Mouse (Mus musculus) embryonic facial prominence, embryonic 13.5 days (tissue): ENCODE measurements at regions not wholly inside any gene's neighbourhood (a gene's known extent, or its start where the extent isn't known, plus 50 kb on each side); places are given as distances from the start of the nearest gene placed in this dataset.

Experiments used
- ATAC-seq: fragments of 200-750 bp; cut with Nextera tagmentation; 2 replicates; pipeline ENCODE4 v1.8.0; 2017; ENCODE audit warnings: low read depth; ENCODE audit not compliant: insufficient number of reproducible peaks, insufficient read depth, low FRiP score, low TSS enrichment
- H3K27ac ChIP-seq: fragments of 300-500 bp; sonication (generic); 2 replicates; pipeline ENCODE4 v1.5.1; 2015; ENCODE audit warnings: moderate library complexity, mild to moderate bottlenecking, inconsistent platforms
- H3K27me3 ChIP-seq: fragments of 300-500 bp; sonication (generic); 2 replicates; pipeline ENCODE4 v1.6.1; 2015; ENCODE audit warnings: mild to moderate bottlenecking, inconsistent platforms
- H3K36me3 ChIP-seq: fragments of 300-500 bp; sonication (generic); 2 replicates; pipeline ENCODE4 v1.6.1; 2015; ENCODE audit warnings: mild to moderate bottlenecking, inconsistent platforms
- H3K4me1 ChIP-seq: fragments of 300-500 bp; sonication (generic); 2 replicates; pipeline ENCODE4 v1.6.1; 2015; ENCODE audit warnings: inconsistent platforms
- H3K4me2 ChIP-seq: fragments of 300-500 bp; sonication (generic); 2 replicates; pipeline ENCODE4 v1.6.1; 2015; ENCODE audit warnings: moderate library complexity, mild to moderate bottlenecking, inconsistent platforms
- H3K4me3 ChIP-seq: fragments of 300-500 bp; sonication (generic); 2 replicates; pipeline ENCODE4 v1.5.1; 2015; ENCODE audit warnings: mild to moderate bottlenecking, inconsistent platforms
- H3K9ac ChIP-seq: fragments of 300-500 bp; sonication (generic); 2 replicates; pipeline ENCODE4 v1.6.1; 2015; ENCODE audit warnings: mild to moderate bottlenecking, inconsistent platforms
- H3K9me3 ChIP-seq: fragments of 300-500 bp; sonication (generic); 2 replicates; pipeline ENCODE4 v1.6.1; 2016; ENCODE audit warnings: inconsistent platforms
- WGBS: fragments of 180-500 bp; shearing (Covaris S2); methylation state at CpG from one replicate; pipeline ENCODE4 v1.1.7; 2015; ENCODE audit warnings: mixed read lengths; 5-methylcytosine and 5-hydroxymethylcytosine counted together

DNA sequence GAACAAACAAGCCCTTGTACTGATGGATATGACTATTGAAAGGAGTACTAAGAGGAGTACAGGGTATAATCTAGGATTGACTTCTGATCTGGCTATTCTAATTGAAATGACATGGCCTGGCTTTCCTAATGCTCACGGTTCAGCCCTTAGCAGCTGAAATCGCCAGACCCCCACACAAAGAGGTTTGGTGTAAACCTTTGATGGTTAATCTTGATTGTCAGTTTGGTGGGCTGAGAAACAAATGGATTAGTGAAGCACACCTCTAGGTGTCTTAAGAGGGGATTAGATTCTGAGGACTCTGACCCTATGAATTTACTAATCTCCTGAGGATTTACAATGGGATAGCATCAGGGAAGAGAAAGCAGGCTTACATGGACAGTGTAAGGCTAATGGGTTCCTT, 623.4 kb upstream of the Adamts9 start:
- H3K9me3 ChIP-seq = no peaks in the 10 kb centered on the region
- no peaks in the 10 kb centered on the region for H3K36me3 ChIP-seq
- no peak overlapping the region for H3K9ac ChIP-seq
- ATAC-seq = no peak
- no peak overlapping the region for H3K4me2 ChIP-seq
- no peaks in the 10 kb centered on the region for H3K4me1 ChIP-seq
- 17% methylated on average over 2 of the region's 2 CpGs for WGBS
- H3K4me3 ChIP-seq = no peak overlapping the region
- no peak overlapping the region for H3K27ac ChIP-seq
- H3K27me3 ChIP-seq = no peaks in the 10 kb centered on the region

DNA sequence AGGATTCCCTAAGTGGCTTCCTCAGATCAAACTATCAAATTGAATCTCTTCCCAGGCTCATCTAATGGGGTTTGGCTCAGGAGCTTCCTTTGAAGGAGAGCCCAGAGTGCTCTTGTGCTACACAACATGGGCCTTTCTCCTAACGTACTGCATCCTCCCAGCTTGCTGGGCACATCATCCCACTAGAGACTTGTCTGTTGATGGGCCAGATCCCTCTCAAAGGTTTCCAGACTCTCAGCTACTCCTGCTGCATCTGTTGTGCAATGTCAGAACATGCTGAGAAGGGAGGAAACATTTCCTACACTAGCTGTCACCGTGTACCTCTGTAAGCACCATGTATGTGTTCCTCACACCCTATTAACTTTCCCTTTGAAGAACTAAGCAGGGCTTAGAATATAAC, 605.0 kb upstream of the Adamts9 start:
- no peak overlapping the region for H3K9ac ChIP-seq
- WGBS = 73% methylated on average over 2 of the region's 2 CpGs

DNA sequence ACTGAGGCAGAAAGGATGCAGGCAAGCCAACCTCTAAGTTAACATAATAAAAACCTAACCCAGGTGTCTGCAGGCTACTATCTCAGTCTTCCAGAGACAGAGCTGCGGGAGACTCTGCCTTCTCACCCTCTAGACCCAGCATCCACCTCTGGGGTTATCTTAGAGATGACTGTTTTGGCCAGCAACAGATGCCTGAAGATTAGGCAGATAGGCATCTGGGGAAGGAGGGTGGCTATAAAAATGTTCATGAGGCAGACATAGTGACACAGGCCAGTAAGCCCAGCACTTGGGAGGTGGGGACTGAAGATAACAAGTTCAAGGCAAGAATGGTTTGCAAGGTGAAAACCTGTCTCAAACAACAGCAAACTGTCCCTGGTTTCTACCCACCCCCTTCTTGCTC, 601.0 kb upstream of the Adamts9 start:
- WGBS = 46% methylated on average over 1 of the region's 1 CpGs
- Histone ChIP-seq H3K9ac (no peak overlapping the region), H3K27ac (no peak overlapping the region), H3K9me3 (no peaks in the 10 kb centered on the region), H3K4me3 (no peak overlapping the region), H3K27me3 (0 out of 2 replicates have a peak, but pooled peaks cover 4% of the 10 kb centered on the region), H3K4me2 (no peak overlapping the region), H3K36me3 (no peaks in the 10 kb centered on the region), H3K4me1 (peaks cover 9% of the 10 kb centered on the region)
- ATAC-seq = no peak

More for the DNA sequence above, 605.0 kb upstream of the Adamts9 start:
- H3K27ac ChIP-seq = no peak overlapping the region
- peaks cover 6% of the 10 kb centered on the region for H3K4me1 ChIP-seq
- 0 out of 2 replicates have a peak, but pooled peaks cover 4% of the 10 kb centered on the region for H3K27me3 ChIP-seq
- H3K4me3 ChIP-seq = no peak overlapping the region
- ATAC-seq = no peak
- H3K4me2 ChIP-seq = no peak overlapping the region
- no peaks in the 10 kb centered on the region for H3K36me3 ChIP-seq
- H3K9me3 ChIP-seq = no peaks in the 10 kb centered on the region

DNA sequence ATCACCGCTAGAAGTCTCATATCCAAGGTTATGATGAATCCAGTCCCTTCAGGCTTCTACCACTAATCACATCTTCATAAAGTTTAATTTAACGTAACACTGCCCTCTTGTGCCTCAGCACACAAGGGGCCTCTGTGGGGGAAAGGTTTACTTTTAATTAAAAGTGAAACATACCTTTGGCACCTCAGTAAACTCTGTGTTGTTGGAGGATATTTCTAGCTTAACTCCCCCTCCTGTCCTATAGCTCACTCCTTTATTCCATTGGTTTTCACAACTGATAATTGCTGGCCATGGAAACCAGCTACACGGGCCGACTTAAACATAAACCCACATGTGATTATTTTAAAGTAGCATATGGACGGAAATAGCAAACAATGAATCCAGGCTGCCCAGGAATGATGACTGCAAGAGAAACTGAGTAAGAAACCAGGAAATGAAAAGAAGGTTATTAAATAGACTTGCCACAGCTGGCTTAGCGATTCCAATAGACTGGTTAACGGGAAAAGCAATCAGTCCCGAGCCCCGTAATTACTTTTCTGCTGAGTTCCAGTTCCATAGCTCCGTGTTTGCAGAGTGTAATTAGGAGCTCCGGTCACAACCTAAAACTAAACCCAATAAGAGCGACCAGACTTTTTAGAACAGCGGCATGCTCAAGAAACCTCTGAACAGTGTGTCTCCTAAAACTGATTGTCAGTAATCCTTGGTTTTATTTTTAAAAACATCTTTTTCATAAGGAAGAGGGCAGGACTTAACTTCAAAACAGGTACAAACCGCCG, 600.2 kb upstream of the Adamts9 start:
- Histone ChIP-seq H3K4me3 (no peak overlapping the region), H3K9me3 (no peaks in the 10 kb centered on the region), H3K9ac (0 out of 2 replicates have a peak overlapping the region, but pooled peaks have one; percentile 4), H3K4me1 (peaks cover 9% of the 10 kb centered on the region), H3K27me3 (0 out of 2 replicates have a peak, but pooled peaks cover 4% of the 10 kb centered on the region), H3K4me2 (peak overlapping the region; percentile 50), H3K36me3 (no peaks in the 10 kb centered on the region), H3K27ac (no peak overlapping the region)
- 29% methylated on average over 15 of the region's 15 CpGs for WGBS
- no peak for ATAC-seq

DNA sequence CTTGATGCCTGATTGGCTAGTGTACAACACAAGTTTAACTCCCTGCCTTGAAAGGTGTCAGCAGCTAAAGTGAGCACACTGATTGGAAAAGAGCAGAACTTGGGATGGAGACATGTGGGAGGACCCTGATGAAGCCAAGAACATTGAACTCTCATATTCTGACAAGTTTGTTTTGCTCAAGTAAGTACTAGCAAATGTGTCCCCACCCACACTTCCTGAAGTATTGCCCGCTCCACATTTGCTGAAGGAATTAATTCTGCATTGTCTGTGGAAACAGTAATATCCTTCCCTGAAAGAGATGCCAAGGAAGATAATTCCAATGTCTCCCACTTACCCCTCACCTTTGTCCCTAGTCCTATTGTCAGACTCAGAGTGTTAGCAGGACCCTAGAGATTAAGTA, 596.3 kb upstream of the Adamts9 start:
- Histone ChIP-seq H3K9me3 (no peaks in the 10 kb centered on the region), H3K4me2 (no peak overlapping the region), H3K4me1 (peaks cover 15% of the 10 kb centered on the region), H3K9ac (no peak overlapping the region), H3K27ac (no peak overlapping the region), H3K27me3 (0 out of 2 replicates have a peak, but pooled peaks cover 4% of the 10 kb centered on the region), H3K4me3 (no peak overlapping the region), H3K36me3 (no peaks in the 10 kb centered on the region)
- ATAC-seq = no peak
- 83% methylated on average over 1 of the region's 1 CpGs for WGBS

DNA sequence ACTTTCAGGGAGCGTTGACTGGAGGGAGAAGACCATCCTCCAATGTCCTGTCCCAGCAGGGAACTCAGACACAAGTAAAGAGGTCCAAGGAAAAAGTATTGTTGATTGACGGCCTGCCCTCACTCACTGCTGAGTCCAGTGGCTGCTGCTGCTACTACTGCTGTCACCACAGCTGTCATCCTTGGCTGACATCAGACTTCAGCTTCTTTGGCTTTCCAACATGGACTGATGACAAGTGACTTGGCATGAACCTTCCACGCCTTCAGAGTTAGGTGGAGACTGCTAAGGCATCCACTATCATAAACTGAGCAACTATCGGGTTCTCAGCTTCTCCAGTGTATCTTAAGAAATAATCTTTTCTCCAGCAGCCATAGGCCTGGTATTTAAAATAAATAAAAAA, 595.9 kb upstream of the Adamts9 start:
- Histone ChIP-seq H3K27me3 (0 out of 2 replicates have a peak, but pooled peaks cover 1% of the 10 kb centered on the region), H3K4me3 (no peak overlapping the region), H3K4me2 (no peak overlapping the region), H3K27ac (no peak overlapping the region), H3K36me3 (no peaks in the 10 kb centered on the region), H3K4me1 (peaks cover 15% of the 10 kb centered on the region), H3K9ac (no peak overlapping the region), H3K9me3 (no peaks in the 10 kb centered on the region)
- WGBS = 85% methylated on average over 4 of the region's 4 CpGs
- ATAC-seq = no peak

DNA sequence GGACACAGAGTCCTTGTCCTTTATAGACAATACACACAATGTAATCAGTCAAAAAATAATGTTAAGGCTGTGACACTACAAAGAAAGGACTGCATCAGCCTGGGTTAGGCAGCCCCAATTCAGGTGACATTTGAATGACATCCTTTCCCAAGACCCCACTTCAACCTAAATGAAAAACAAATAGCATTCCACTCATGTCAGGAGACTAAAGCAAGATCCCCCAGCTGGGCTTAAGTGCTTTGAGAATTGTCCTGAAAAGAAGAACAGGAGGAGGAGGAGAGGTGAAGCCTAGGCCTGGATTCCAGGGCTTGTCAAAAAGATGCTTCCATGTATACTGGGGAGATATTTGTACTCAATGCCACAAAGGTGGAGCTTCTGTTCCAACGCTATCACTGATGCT, 594.7 kb upstream of the Adamts9 start:
- 82% methylated on average over 1 of the region's 1 CpGs for WGBS
- H3K9me3 ChIP-seq = no peaks in the 10 kb centered on the region
- H3K27me3 ChIP-seq = no peaks in the 10 kb centered on the region
- no peak for ATAC-seq
- no peak overlapping the region for H3K4me2 ChIP-seq
- H3K36me3 ChIP-seq = no peaks in the 10 kb centered on the region
- peaks cover 6% of the 10 kb centered on the region; the same call in 1 of the 2 replicates for H3K4me1 ChIP-seq
- H3K9ac ChIP-seq = no peak overlapping the region
- no peak overlapping the region for H3K27ac ChIP-seq
- H3K4me3 ChIP-seq = no peak overlapping the region

DNA sequence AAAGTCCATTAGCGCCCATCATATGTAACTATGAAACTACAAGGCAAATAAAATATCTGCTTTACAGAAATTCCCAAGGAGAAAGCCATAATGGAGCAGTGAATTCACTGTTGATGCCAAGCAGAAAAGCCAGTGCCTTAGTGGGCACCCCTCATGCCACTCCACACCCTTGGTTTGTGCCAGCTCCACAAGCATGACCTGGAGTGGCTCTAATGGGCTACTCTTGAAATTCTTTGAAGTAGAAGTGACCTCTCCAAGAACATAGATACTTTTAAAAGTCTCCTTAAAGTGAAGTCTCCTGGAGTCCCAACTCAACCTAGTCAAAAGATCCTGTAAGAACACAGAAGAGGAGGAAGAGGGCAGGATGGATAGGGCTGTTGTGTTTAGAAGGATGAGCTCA, 593.8 kb upstream of the Adamts9 start:
- Histone ChIP-seq H3K27me3 (no peaks in the 10 kb centered on the region), H3K9me3 (no peaks in the 10 kb centered on the region), H3K4me1 (peaks cover 6% of the 10 kb centered on the region; the same call in 1 of the 2 replicates), H3K27ac (no peak overlapping the region), H3K36me3 (no peaks in the 10 kb centered on the region), H3K4me3 (no peak overlapping the region), H3K9ac (no peak overlapping the region), H3K4me2 (no peak overlapping the region)
- WGBS = 93% methylated on average over 1 of the region's 1 CpGs
- ATAC-seq = no peak

DNA sequence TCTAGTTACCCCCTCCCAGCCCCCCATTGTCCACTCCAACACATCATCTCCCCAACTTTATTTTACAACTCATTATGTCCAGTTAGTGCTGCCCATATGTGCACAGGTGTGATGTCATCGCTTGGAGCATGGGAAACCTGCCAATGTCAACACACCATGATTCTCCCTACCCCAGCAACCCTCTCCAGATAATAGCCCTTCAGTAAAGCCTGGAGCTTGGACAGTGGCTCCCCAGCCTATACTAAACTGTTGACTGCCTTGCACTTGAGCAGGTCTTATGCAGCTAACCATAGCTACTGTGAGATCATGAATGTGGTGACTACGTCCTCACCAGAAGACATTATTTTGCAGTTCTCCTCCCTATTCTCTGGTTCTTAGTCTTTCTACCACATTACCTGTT, 570.5 kb upstream of the Adamts9 start:
- Histone ChIP-seq H3K27me3 (no peaks in the 10 kb centered on the region), H3K9me3 (no peaks in the 10 kb centered on the region), H3K9ac (no peak overlapping the region), H3K4me1 (no peaks in the 10 kb centered on the region), H3K4me2 (no peak overlapping the region), H3K36me3 (no peaks in the 10 kb centered on the region), H3K27ac (no peak overlapping the region), H3K4me3 (no peak overlapping the region)
- no peak for ATAC-seq
- WGBS = 93% methylated on average over 2 of the region's 2 CpGs

DNA sequence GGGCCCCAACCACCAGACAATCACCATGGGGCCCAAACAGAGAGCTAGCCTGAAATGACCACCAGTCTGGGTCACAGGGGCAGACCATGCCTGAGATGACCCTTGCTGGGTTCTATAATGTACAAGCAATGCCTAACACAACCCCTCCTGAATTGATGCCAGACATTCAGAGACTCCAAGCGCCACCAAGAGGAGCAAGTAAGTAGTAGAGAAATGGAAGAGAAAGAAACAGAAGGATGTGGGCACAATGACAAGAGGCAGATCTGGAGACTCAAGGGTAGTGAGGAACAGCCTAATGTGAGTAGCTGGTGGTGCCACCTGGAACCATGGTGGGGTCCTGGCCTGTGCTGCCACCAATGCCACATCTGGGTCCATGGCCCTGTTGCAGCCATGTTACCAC, 566.6 kb upstream of the Adamts9 start:
- Histone ChIP-seq H3K9ac (no peak overlapping the region), H3K4me2 (no peak overlapping the region), H3K4me1 (no peaks in the 10 kb centered on the region), H3K4me3 (no peak overlapping the region), H3K9me3 (no peaks in the 10 kb centered on the region), H3K27ac (no peak overlapping the region), H3K36me3 (no peaks in the 10 kb centered on the region), H3K27me3 (no peaks in the 10 kb centered on the region)
- WGBS = 40% methylated on average over 1 of the region's 1 CpGs
- no peak for ATAC-seq

DNA sequence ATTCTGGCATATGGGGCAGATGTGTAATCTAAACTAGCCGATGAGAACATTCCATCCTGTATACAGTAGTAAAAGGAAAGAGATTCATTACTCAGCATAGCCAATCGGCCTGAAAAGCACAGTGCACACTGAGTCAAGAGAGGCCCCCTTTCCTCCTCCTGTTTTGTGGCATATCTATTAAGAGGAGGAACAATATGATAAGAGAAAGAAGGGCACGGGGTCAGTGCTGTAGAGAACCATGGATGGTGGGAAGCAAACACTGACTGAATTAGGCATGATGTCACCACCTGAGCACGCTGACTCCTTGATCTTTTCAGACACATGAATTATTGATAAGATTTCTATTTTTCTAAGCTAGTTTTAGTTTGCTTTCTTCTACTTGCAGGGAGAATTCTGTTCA, 554.5 kb upstream of the Adamts9 start:
- no peak overlapping the region for H3K9ac ChIP-seq
- ATAC-seq = no peak
- H3K4me2 ChIP-seq = no peak overlapping the region
- H3K27me3 ChIP-seq = no peaks in the 10 kb centered on the region
- H3K4me1 ChIP-seq = no peaks in the 10 kb centered on the region
- H3K4me3 ChIP-seq = no peak overlapping the region
- H3K36me3 ChIP-seq = no peaks in the 10 kb centered on the region
- 86% methylated on average over 4 of the region's 4 CpGs for WGBS
- H3K27ac ChIP-seq = no peak overlapping the region
- H3K9me3 ChIP-seq = no peaks in the 10 kb centered on the region

DNA sequence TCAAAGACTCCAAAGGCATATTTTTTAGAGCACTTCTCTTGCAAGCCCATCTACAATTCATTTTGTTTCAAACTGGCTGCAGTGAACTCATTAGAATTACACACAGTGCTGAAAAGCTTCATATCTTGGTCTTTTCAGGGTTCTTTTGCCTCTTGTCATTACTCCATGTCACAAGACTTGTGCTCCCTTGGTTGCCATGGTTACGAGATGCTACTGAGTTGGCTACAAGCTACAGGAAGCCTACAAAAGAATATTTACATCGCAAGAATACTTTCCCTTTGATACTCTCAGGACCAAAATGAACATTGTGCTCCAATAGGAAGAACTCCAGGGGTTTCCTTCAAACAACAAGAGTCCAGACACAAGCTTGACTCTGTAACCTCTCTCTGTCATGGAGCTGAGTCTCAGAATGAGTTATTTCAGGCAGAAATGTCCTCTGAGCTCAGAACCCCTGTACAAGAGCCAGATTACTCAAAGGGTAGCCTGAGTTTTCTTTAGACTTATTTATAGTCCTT, 545.2 kb upstream of the Adamts9 start:
- no peak overlapping the region for H3K4me2 ChIP-seq
- ATAC-seq = no peak
- no peaks in the 10 kb centered on the region for H3K36me3 ChIP-seq
- H3K9ac ChIP-seq = no peak overlapping the region
- no peak overlapping the region for H3K4me3 ChIP-seq
- H3K9me3 ChIP-seq = no peaks in the 10 kb centered on the region
- H3K27ac ChIP-seq = no peak overlapping the region
- 84% methylated on average over 2 of the region's 2 CpGs for WGBS
- H3K27me3 ChIP-seq = no peaks in the 10 kb centered on the region
- no peaks in the 10 kb centered on the region for H3K4me1 ChIP-seq
